Mouse (Mus musculus): ENCODE results near the gene Gm20388. TPM values are rescaled to one million over a fixed set of nuclear protein-coding genes. Genes with fewer than 3 reads are reported as not detected.

The Gm20388 gene
- polyA plus RNA-seq, 1 experiment from 2014 or later: not detected

DNA sequence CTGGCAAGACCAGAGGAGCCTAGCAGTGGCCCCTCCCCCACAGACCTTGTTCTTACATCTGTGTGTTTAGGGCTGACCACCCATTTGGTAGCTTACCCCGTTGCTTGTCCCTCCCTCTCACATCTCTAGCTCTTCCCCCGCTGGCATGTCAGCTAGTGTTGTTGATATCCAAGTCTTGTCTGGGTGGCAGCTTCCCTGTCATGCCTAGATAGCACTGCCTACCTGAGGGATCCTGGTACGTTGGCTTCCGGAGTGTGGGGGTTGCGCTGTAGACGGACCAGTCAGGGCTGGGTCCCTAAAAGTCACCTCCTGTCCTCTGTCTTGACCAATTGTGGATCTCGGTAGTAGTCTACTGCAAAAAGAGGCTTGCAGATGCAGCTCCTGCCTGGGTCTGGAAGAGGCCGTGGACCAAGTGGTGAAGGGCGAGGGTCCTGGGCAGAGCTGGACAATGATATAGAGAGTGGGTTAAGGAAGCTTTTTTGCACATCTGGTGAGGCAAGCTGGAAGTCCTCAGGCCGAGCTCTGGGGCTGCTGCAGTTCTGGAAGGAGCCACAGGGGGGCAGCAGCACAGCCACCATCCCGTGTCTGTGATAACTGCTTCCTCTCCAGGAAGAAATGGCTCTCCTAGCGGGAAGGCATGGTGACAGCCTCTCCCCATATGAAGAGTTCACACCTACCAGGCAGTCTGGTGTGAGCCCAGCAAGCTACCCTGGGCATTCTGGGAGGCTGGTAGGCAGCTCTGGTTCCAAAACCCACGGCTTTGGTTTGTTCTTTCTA lies 659.5 kb downstream of the Gm20388 start:
- Histone ChIP-seq H3K27ac (no peak overlapping the region), H3K27me3 (no peaks in the 10 kb centered on the region), H3K4me2 (no peak overlapping the region), H3K9me3 (replicated peaks) (no peaks in the 10 kb centered on the region), H3K36me3 (peaks cover 100% of the 10 kb centered on the region), H3K4me3 (replicated peaks) (no peak overlapping the region), H3K9ac (no peak overlapping the region), H3K4me1 (replicated peaks) (peaks cover 24% of the 10 kb centered on the region)
- peak; percentile 52 for DNase-seq
- WGBS (ENCODE audit: insufficient replicate concordance): 63% methylated on average over 13 of the region's 13 CpGs
- 0 out of 2 replicates have a peak, but pooled peaks have one; percentile 2 for ATAC-seq (ENCODE audit: low read depth)

DNA sequence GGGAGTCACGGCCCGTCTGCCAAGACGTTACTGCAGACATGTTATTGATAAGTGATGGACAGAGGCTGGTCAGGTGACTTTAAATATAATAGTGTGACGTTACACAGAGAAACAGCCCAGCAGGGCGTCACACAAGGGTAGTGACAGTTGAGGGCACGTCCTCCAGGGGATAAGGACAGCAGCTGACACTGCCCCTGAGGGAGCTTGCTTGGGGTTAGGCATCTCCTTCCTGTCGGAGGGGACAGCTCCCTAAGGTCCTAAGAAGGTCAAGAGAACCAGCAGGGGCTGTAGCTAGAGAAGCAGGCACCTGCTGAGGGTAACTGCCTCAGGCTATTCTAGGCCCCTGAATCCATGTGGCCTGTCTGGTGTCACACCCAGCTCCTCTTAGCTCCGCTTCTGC lies 660.9 kb downstream of the Gm20388 start:
- Histone ChIP-seq H3K27ac (no peak overlapping the region), H3K36me3 (peaks cover 100% of the 10 kb centered on the region), H3K4me1 (replicated peaks) (peaks cover 32% of the 10 kb centered on the region), H3K27me3 (no peaks in the 10 kb centered on the region), H3K4me3 (replicated peaks) (no peak overlapping the region), H3K9me3 (replicated peaks) (no peaks in the 10 kb centered on the region), H3K9ac (no peak overlapping the region), H3K4me2 (no peak overlapping the region)
- no peak for ATAC-seq (ENCODE audit: low read depth)
- 90% methylated on average over 8 of the region's 8 CpGs for WGBS (ENCODE audit: insufficient replicate concordance)
- DNase-seq: no peak

DNA sequence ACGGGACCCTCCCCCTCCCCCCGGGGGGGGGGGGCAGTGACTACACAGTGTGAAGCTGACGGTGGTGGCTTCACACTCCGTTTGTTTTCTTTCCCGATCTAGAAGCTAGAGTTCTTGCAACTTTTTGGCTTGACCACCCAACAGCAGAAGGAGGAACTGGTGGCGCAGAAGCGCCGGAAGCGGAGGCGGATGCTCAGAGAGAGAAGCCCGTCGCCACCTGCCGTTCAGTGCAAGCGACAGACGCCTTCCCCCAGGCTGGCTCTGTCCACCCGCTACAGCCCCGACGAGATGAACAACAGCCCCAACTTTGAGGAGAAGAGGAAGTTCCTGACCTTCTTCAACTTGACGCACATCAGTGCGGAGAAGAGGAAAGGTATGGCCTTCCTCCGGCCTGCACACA lies 661.9 kb downstream of the Gm20388 start:
- no peak overlapping the region for H3K9ac ChIP-seq
- no peaks in the 10 kb centered on the region for H3K27me3 ChIP-seq
- 78% methylated on average over 21 of the region's 21 CpGs for WGBS (ENCODE audit: insufficient replicate concordance)
- peaks cover 32% of the 10 kb centered on the region for H3K4me1 ChIP-seq (replicated peaks)
- no peak overlapping the region for H3K4me3 ChIP-seq (replicated peaks)
- H3K4me2 ChIP-seq: no peak overlapping the region
- H3K36me3 ChIP-seq: peaks cover 100% of the 10 kb centered on the region
- ATAC-seq (ENCODE audit: low read depth): no peak
- no peak overlapping the region for H3K27ac ChIP-seq
- no peaks in the 10 kb centered on the region for H3K9me3 ChIP-seq (replicated peaks)
- DNase-seq: no peak

DNA sequence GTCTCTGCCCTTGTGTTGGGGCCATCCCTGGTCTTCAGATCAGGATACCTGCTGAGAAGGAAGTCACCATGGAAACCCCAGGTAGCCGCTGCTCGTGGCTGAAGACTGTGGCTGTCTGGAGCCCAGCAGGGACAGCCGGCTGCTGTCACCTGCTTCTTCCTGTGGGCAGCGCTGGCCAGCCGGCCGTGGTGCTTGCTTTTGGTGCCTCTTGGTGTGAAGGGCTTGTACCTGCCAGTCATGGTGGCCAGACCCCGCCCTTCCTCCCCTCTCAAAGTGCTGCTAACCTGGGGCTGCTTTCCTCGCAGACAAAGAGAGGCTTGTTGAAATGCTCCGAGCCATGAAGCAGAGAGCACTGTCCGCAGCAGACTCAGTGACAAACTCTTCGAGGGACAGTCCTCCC lies 663.2 kb downstream of the Gm20388 start:
- H3K27me3 ChIP-seq: no peaks in the 10 kb centered on the region
- ATAC-seq (ENCODE audit: low read depth) (no peak), DNase-seq (no peak)
- 84% methylated on average over 11 of the region's 11 CpGs for WGBS (ENCODE audit: insufficient replicate concordance)
- H3K4me1 ChIP-seq (replicated peaks): peaks cover 30% of the 10 kb centered on the region
- H3K36me3 ChIP-seq: peaks cover 100% of the 10 kb centered on the region
- H3K9ac ChIP-seq: no peak overlapping the region
- H3K27ac ChIP-seq: no peak overlapping the region
- H3K4me2 ChIP-seq: no peak overlapping the region
- no peak overlapping the region for H3K4me3 ChIP-seq (replicated peaks)
- H3K9me3 ChIP-seq (replicated peaks): no peaks in the 10 kb centered on the region

DNA sequence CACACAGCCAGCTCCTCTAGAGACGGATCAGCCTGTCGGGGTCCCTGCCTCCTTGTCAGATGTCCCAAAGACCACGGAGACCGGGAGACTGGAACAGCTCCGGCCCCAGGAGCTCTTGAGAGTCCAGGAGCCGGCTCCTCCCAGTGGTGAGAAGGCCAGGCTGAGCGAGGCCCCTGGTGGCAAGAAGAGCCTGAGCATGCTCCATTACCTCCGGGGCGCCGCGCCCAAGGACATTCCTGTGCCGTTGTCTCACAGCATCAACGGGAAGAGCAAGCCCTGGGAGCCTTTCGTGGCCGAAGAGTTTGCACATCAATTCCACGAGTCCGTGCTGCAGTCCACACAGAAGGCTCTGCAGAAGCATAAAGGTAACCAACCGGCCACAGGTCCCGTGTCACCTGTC lies 664.3 kb downstream of the Gm20388 start:
- Histone ChIP-seq H3K36me3 (peaks cover 99% of the 10 kb centered on the region), H3K4me3 (replicated peaks) (no peak overlapping the region), H3K27me3 (no peaks in the 10 kb centered on the region), H3K9ac (no peak overlapping the region), H3K4me1 (replicated peaks) (peaks cover 22% of the 10 kb centered on the region), H3K27ac (no peak overlapping the region), H3K9me3 (replicated peaks) (no peaks in the 10 kb centered on the region), H3K4me2 (no peak overlapping the region)
- 86% methylated on average over 19 of the region's 19 CpGs for WGBS (ENCODE audit: insufficient replicate concordance)
- no peak for ATAC-seq (ENCODE audit: low read depth)
- DNase-seq: no peak

DNA sequence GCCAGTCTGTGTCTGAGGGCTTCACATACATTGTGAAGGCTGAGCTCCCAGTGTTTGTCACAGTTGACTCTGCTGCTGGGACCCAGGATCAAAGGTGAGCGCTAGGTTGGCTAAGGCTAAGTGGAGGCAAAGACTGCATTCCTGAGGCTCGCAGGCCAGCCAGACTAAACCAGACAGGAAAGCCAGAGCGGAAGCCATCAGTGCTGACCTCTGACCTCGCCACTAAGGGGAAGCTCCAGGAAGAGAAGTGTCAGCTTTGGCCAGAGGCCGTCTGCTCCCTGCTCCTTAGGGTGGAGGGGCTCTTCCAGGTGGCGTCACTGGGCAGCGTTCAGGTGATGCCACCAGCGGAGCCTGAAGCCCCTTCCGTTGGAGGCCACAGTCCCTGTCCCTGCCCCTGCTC lies 665.2 kb downstream of the Gm20388 start:
- Histone ChIP-seq H3K4me2 (no peak overlapping the region), H3K4me3 (replicated peaks) (no peak overlapping the region), H3K9me3 (replicated peaks) (no peaks in the 10 kb centered on the region), H3K27ac (peak overlapping the region; percentile 64), H3K9ac (no peak overlapping the region), H3K27me3 (no peaks in the 10 kb centered on the region), H3K4me1 (replicated peaks) (peaks cover 20% of the 10 kb centered on the region), H3K36me3 (peaks cover 99% of the 10 kb centered on the region)
- 82% methylated on average over 9 of the region's 9 CpGs for WGBS (ENCODE audit: insufficient replicate concordance)
- DNase-seq (no peak), ATAC-seq (ENCODE audit: low read depth) (peak; percentile 10; the same call in 1 of the 2 replicates)

DNA sequence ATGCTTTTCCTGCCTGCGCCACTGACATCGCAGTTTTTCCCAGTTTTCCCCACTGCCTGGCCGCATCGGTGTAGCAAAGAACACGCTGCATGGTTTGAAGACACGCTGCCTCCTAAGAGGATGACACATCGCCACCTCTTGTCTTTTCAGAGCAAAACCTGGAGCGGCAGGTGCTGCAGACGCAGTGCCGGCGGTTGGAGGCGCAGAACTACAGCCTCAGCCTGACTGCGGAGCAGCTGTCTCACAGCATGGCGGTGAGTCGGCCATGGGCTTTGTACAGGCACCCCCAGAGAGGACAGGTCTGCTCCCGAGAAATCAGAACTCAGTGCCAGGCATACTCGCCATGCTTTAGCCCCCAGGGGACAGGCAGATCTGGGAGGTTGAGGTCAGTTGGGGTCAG lies 667.2 kb downstream of the Gm20388 start:
- Histone ChIP-seq H3K9me3 (replicated peaks) (no peaks in the 10 kb centered on the region), H3K4me1 (replicated peaks) (peaks cover 25% of the 10 kb centered on the region), H3K9ac (no peak overlapping the region), H3K27ac (no peak overlapping the region), H3K27me3 (no peaks in the 10 kb centered on the region), H3K4me3 (replicated peaks) (no peak overlapping the region), H3K4me2 (no peak overlapping the region), H3K36me3 (peaks cover 99% of the 10 kb centered on the region)
- 94% methylated on average over 17 of the region's 17 CpGs for WGBS (ENCODE audit: insufficient replicate concordance)
- DNase-seq (no peak), ATAC-seq (ENCODE audit: low read depth) (no peak)

DNA sequence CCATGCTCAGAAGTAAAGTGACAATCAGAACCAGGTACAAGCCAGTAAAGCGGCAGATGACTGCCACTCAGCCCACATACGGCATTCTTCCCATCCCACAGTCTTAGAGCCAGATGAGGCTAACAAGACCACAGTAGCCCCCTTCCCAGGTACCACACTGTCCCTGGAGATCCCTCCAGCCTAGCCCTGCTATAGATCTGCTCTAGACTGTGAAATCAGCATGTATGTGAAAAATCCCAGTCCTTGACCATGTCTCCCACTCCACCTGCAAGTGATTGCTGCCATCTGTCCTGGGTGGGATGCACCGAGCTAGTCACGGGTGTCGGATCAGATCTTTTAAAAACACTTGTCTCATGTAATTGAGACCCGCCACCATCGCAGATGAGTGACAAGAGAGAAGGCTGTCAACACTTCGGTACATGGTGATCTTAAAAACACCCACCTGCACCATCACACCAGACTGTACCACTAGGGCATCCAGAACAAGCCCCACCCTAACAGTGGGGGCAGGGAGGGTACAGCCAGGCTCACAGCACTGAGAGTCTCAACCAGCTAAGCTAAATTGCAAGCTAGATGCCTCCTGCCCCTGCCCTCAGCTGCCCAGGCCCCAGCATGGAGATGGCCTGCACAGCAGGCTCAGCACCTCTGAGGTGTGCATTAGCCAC lies 669.8 kb downstream of the Gm20388 start:
- Histone ChIP-seq H3K4me2 (no peak overlapping the region), H3K9me3 (replicated peaks) (no peaks in the 10 kb centered on the region), H3K4me3 (replicated peaks) (no peak overlapping the region), H3K36me3 (peaks cover 92% of the 10 kb centered on the region), H3K27me3 (no peaks in the 10 kb centered on the region), H3K27ac (no peak overlapping the region), H3K4me1 (replicated peaks) (peaks cover 21% of the 10 kb centered on the region), H3K9ac (no peak overlapping the region)
- 86% methylated on average over 8 of the region's 8 CpGs for WGBS (ENCODE audit: insufficient replicate concordance)
- no peak for ATAC-seq (ENCODE audit: low read depth)
- no peak for DNase-seq

DNA sequence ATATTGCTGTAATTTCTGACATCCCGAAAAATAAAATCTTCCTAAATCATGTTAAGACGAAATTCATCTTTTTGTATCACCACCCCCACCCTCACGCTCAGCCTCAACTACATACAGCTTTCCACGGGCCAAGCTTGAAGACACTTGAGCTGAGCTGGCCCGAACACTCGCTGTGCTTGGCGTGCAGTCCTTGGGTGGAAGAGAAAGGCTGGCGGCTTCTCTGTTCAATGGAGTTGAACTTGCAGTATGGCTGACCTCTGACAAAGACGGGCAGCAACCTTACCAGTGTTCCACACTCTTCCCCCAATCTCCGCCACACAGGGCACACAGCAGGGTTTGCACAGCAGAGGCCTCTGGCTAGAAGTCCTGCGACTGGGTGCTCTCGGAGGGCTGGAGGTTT lies 670.7 kb downstream of the Gm20388 start:
- Histone ChIP-seq H3K9ac (no peak overlapping the region), H3K4me2 (no peak overlapping the region), H3K4me3 (replicated peaks) (no peak overlapping the region), H3K4me1 (replicated peaks) (peaks cover 13% of the 10 kb centered on the region), H3K27ac (no peak overlapping the region), H3K36me3 (peaks cover 91% of the 10 kb centered on the region), H3K9me3 (replicated peaks) (no peaks in the 10 kb centered on the region), H3K27me3 (no peaks in the 10 kb centered on the region)
- no peak for DNase-seq
- no peak for ATAC-seq (ENCODE audit: low read depth)
- 86% methylated on average over 12 of the region's 12 CpGs for WGBS (ENCODE audit: insufficient replicate concordance)

DNA sequence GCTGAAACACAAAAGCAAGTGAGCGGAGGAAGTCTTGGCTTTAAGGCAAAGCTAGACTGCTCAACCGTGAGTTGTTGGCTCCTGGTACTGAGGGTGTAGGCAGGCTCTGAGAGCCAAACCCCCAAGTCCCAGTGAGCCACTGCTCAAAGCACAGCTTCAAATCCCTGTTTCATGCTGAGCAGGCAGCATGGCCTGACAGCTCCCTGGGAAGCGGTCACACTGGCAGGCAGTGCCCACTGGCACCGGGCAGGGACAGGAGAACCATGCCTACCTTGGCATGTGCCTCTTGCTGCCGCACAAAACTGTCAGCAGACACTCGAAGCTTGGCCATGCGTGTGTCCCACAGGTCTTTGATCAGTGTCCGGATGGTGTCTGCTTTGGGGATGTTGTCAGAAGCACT lies 671.2 kb downstream of the Gm20388 start:
- no peak overlapping the region for H3K27ac ChIP-seq
- peaks cover 91% of the 10 kb centered on the region for H3K36me3 ChIP-seq
- WGBS (ENCODE audit: insufficient replicate concordance): 85% methylated on average over 8 of the region's 8 CpGs

DNA sequence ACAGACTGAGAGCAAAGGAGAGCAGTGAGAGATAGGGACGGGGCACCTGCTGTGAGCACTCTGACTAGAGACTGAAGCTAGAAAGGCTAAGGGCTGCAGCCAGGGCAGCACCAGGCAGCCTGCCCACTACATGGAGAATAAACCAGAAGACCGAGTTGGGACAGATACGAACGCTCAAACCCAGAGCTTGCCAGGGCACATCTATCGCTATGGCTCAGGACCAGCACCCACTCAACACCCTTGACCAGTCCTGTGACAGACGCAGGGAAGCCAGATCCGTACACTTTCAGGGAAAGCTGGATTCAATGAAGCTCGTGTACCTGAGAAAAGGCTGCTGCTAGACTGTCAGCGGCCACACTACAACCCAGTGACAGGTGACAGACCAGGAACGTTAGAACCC lies 674.9 kb downstream of the Gm20388 start:
- Histone ChIP-seq H3K36me3 (peaks cover 63% of the 10 kb centered on the region), H3K4me2 (no peak overlapping the region)
- 86% methylated on average over 10 of the region's 10 CpGs for WGBS (ENCODE audit: insufficient replicate concordance)

More for the DNA sequence above, 671.2 kb downstream of the Gm20388 start:
- Histone ChIP-seq H3K4me2 (no peak overlapping the region), H3K9me3 (replicated peaks) (no peaks in the 10 kb centered on the region), H3K9ac (no peak overlapping the region), H3K27me3 (no peaks in the 10 kb centered on the region), H3K4me1 (replicated peaks) (peaks cover 14% of the 10 kb centered on the region), H3K4me3 (replicated peaks) (no peak overlapping the region)
- no peak for ATAC-seq (ENCODE audit: low read depth)
- no peak for DNase-seq

More for the DNA sequence above, 674.9 kb downstream of the Gm20388 start:
- DNase-seq: no peak
- Histone ChIP-seq H3K9ac (no peak overlapping the region), H3K27ac (0 out of 2 replicates have a peak overlapping the region, but pooled peaks have one; percentile 10), H3K9me3 (replicated peaks) (no peaks in the 10 kb centered on the region), H3K4me3 (replicated peaks) (no peak overlapping the region), H3K4me1 (replicated peaks) (peaks cover 42% of the 10 kb centered on the region), H3K27me3 (no peaks in the 10 kb centered on the region)
- no peak for ATAC-seq (ENCODE audit: low read depth)

Measured in liver, embryonic 13.5 days (tissue).